Mouse (Mus musculus) kidney, embryonic 15.5 days (tissue): ENCODE measurements at regions not wholly inside any gene's neighbourhood (a gene's known extent, or its start where the extent isn't known, plus 50 kb on each side); places are given as distances from the start of the nearest gene placed in this dataset.
"Not testable (repeated sequence)": the region's sequence is repeated elsewhere in the genome, so short reads cannot be mapped to it uniquely, and the experiment has no call there.

ENCODE experiments used
- ATAC-seq: fragments of 200-750 bp; cut with Nextera tagmentation; replicated peaks from 2 replicates; pipeline ENCODE4 v1.8.0; 2017; ENCODE audit warnings: moderate TSS enrichment; ENCODE audit not compliant: low FRiP score
- H3K27ac ChIP-seq: fragments of 300-500 bp; sonication (generic); 2 replicates; pipeline ENCODE4 v1.5.1; 2015; ENCODE audit warnings: mild to moderate bottlenecking, inconsistent platforms
- H3K27me3 ChIP-seq: fragments of 300-500 bp; sonication (generic); 2 replicates; pipeline ENCODE4 v1.6.1; 2015; ENCODE audit warnings: inconsistent platforms
- H3K36me3 ChIP-seq: fragments of 300-500 bp; sonication (generic); 2 replicates; pipeline ENCODE4 v1.6.1; 2015; ENCODE audit warnings: inconsistent platforms
- H3K4me1 ChIP-seq: fragments of 300-500 bp; sonication (generic); 2 replicates; pipeline ENCODE4 v1.6.1; 2015; ENCODE audit warnings: inconsistent platforms
- H3K4me2 ChIP-seq: fragments of 300-500 bp; sonication (generic); 2 replicates; pipeline ENCODE4 v1.6.1; 2015; ENCODE audit warnings: moderate library complexity, mild to moderate bottlenecking, inconsistent platforms
- H3K4me3 ChIP-seq: fragments of 300-500 bp; sonication (generic); replicated peaks from 2 replicates; pipeline ENCODE4 v1.5.1; 2015; ENCODE audit warnings: mild to moderate bottlenecking, inconsistent platforms
- H3K9ac ChIP-seq: fragments of 300-500 bp; sonication (generic); 2 replicates; pipeline ENCODE4 v1.6.1; 2015; ENCODE audit warnings: mild to moderate bottlenecking, inconsistent platforms
- H3K9me3 ChIP-seq: fragments of 300-500 bp; sonication (generic); replicated peaks from 2 replicates; pipeline ENCODE4 v1.6.1; 2016; ENCODE audit warnings: inconsistent platforms
- WGBS: fragments of 180-500 bp; shearing (Covaris S2); methylation state at CpG from one replicate; pipeline ENCODE4 v1.1.7; 2015; ENCODE audit warnings: mixed read lengths; 5-methylcytosine and 5-hydroxymethylcytosine counted together

- no peaks in the 10 kb centered on the region for H3K4me1 ChIP-seq
- H3K9ac ChIP-seq, result no peak overlapping the region
- no peak overlapping the region for H3K4me3 ChIP-seq
- ATAC-seq, result no peak
- H3K36me3 ChIP-seq, result no peaks in the 10 kb centered on the region
- no peak overlapping the region for H3K4me2 ChIP-seq
- no peaks in the 10 kb centered on the region for H3K27me3 ChIP-seq
- no peak overlapping the region for H3K27ac ChIP-seq
- H3K9me3 ChIP-seq, result no peaks in the 10 kb centered on the region
Observed at GRCm38 (mm10) chr6:13006596-13006995, 63.0 kb upstream of the Tmem106b start.

- Histone ChIP-seq H3K27ac (no peak overlapping the region), H3K9me3 (no peaks in the 10 kb centered on the region), H3K4me2 (no peak overlapping the region), H3K36me3 (no peaks in the 10 kb centered on the region), H3K4me3 (no peak overlapping the region), H3K27me3 (no peaks in the 10 kb centered on the region), H3K4me1 (no peaks in the 10 kb centered on the region), H3K9ac (no peak overlapping the region)
- no peak for ATAC-seq
- WGBS, result 70% methylated on average over 2 of the region's 2 CpGs
Observed at GRCm38 (mm10) chr6:12994701-12995100, 74.9 kb upstream of the Tmem106b start.

- Histone ChIP-seq H3K27me3 (no peaks in the 10 kb centered on the region), H3K9ac (no peak overlapping the region), H3K36me3 (no peaks in the 10 kb centered on the region), H3K9me3 (no peaks in the 10 kb centered on the region), H3K4me2 (no peak overlapping the region), H3K4me1 (no peaks in the 10 kb centered on the region), H3K4me3 (no peak overlapping the region), H3K27ac (no peak overlapping the region)
- ATAC-seq, result no peak
- 85% methylated on average over 2 of the region's 2 CpGs for WGBS
Observed at GRCm38 (mm10) chr6:12993772-12994171, 75.8 kb upstream of the Tmem106b start.

GRCm38 (mm10) chr6:12977184-12977897, 92.2 kb upstream of the Tmem106b start:
- Histone ChIP-seq H3K9me3 (no peaks in the 10 kb centered on the region), H3K4me1 (no peaks in the 10 kb centered on the region), H3K4me2 (no peak overlapping the region), H3K4me3 (no peak overlapping the region), H3K27ac (no peak overlapping the region), H3K27me3 (no peaks in the 10 kb centered on the region), H3K36me3 (no peaks in the 10 kb centered on the region), H3K9ac (no peak overlapping the region)
- 89% methylated on average over 1 of the region's 1 CpGs for WGBS
- no peak for ATAC-seq

GRCm38 (mm10) chr6:12971604-12972003, 98.0 kb upstream of the Tmem106b start:
- Histone ChIP-seq H3K36me3 (no peaks in the 10 kb centered on the region), H3K4me1 (no peaks in the 10 kb centered on the region), H3K4me2 (no peak overlapping the region), H3K27me3 (no peaks in the 10 kb centered on the region), H3K4me3 (no peak overlapping the region), H3K27ac (no peak overlapping the region), H3K9me3 (no peaks in the 10 kb centered on the region), H3K9ac (no peak overlapping the region)
- 60% methylated on average over 1 of the region's 1 CpGs for whole genome bisulfite sequencing
- ATAC-seq, result no peak

- H3K4me1 ChIP-seq, result no peaks in the 10 kb centered on the region
- ATAC-seq, result no peak
- no peak overlapping the region for H3K9ac ChIP-seq
- no peaks in the 10 kb centered on the region for H3K9me3 ChIP-seq
- H3K27me3 ChIP-seq, result no peaks in the 10 kb centered on the region
- H3K4me3 ChIP-seq, result no peak overlapping the region
- H3K4me2 ChIP-seq, result no peak overlapping the region
- WGBS, result 74% methylated on average over 2 of the region's 2 CpGs
- H3K36me3 ChIP-seq, result no peaks in the 10 kb centered on the region
- H3K27ac ChIP-seq, result no peak overlapping the region
Observed at GRCm38 (mm10) chr6:12967291-12967690, 102.3 kb upstream of the Tmem106b start.

GRCm38 (mm10) chr6:12957797-12958196, 111.8 kb upstream of the Tmem106b start:
- no peak overlapping the region for H3K4me3 ChIP-seq
- 72% methylated on average over 6 of the region's 6 CpGs for WGBS
- ATAC-seq, result no peak
- no peaks in the 10 kb centered on the region for H3K27me3 ChIP-seq
- no peak overlapping the region for H3K27ac ChIP-seq
- H3K4me1 ChIP-seq, result no peaks in the 10 kb centered on the region
- H3K4me2 ChIP-seq, result no peak overlapping the region
- no peaks in the 10 kb centered on the region for H3K36me3 ChIP-seq
- no peak overlapping the region for H3K9ac ChIP-seq
- no peaks in the 10 kb centered on the region for H3K9me3 ChIP-seq

- Histone ChIP-seq H3K9ac (no peak overlapping the region), H3K9me3 (no peaks in the 10 kb centered on the region), H3K27ac (no peak overlapping the region), H3K4me2 (no peak overlapping the region), H3K27me3 (no peaks in the 10 kb centered on the region), H3K4me3 (no peak overlapping the region), H3K36me3 (no peaks in the 10 kb centered on the region), H3K4me1 (no peaks in the 10 kb centered on the region)
- ATAC-seq, result no peak
- WGBS, result 78% methylated on average over 3 of the region's 3 CpGs
Observed at GRCm38 (mm10) chr6:12911610-12912009, 157.9 kb upstream of the Tmem106b start.

GRCm38 (mm10) chr6:12892929-12893328, 143.7 kb upstream of the Thsd7a start:
- H3K27me3 ChIP-seq, result no peaks in the 10 kb centered on the region
- H3K4me2 ChIP-seq, result no peak overlapping the region
- H3K36me3 ChIP-seq, result no peaks in the 10 kb centered on the region
- H3K4me3 ChIP-seq, result no peak overlapping the region
- H3K4me1 ChIP-seq, result no peaks in the 10 kb centered on the region
- no peak overlapping the region for H3K9ac ChIP-seq
- WGBS, result 47% methylated on average over 5 of the region's 5 CpGs
- H3K9me3 ChIP-seq, result no peaks in the 10 kb centered on the region
- H3K27ac ChIP-seq, result no peak overlapping the region
- ATAC-seq, result peak; percentile 79

- not testable (repeated sequence) for H3K4me1 ChIP-seq, H3K36me3 ChIP-seq, H3K9me3 ChIP-seq, H3K27me3 ChIP-seq, H3K9ac ChIP-seq, H3K4me3 ChIP-seq, H3K27ac ChIP-seq, H3K4me2 ChIP-seq, ATAC-seq
- 59% methylated on average over 1 of the region's 1 CpGs for WGBS
Observed at GRCm38 (mm10) chr6:12876947-12877346, 127.7 kb upstream of the Thsd7a start.

GRCm38 (mm10) chr6:12876366-12876765, 127.2 kb upstream of the Thsd7a start:
- Histone ChIP-seq H3K4me1 (no peaks in the 10 kb centered on the region), H3K9ac (no peak overlapping the region), H3K36me3 (no peaks in the 10 kb centered on the region), H3K4me2 (no peak overlapping the region), H3K27me3 (no peaks in the 10 kb centered on the region), H3K4me3 (no peak overlapping the region), H3K9me3 (no peaks in the 10 kb centered on the region), H3K27ac (no peak overlapping the region)
- ATAC-seq, result no peak
- 60% methylated on average over 4 of the region's 4 CpGs for WGBS

GRCm38 (mm10) chr6:12868251-12868650, 119.0 kb upstream of the Thsd7a start:
- no peak overlapping the region for H3K27ac ChIP-seq
- no peak overlapping the region for H3K4me3 ChIP-seq
- 78% methylated on average over 4 of the region's 4 CpGs for WGBS
- no peaks in the 10 kb centered on the region for H3K36me3 ChIP-seq
- H3K9me3 ChIP-seq, result no peaks in the 10 kb centered on the region
- no peak overlapping the region for H3K4me2 ChIP-seq
- ATAC-seq, result no peak
- H3K27me3 ChIP-seq, result no peaks in the 10 kb centered on the region
- no peaks in the 10 kb centered on the region for H3K4me1 ChIP-seq
- no peak overlapping the region for H3K9ac ChIP-seq

- no peaks in the 10 kb centered on the region for H3K27me3 ChIP-seq
- no peak overlapping the region for H3K4me2 ChIP-seq
- WGBS, result 88% methylated on average over 1 of the region's 1 CpGs
- no peak overlapping the region for H3K27ac ChIP-seq
- H3K4me3 ChIP-seq, result no peak overlapping the region
- H3K4me1 ChIP-seq, result no peaks in the 10 kb centered on the region
- ATAC-seq, result no peak
- H3K9ac ChIP-seq, result no peak overlapping the region
- H3K9me3 ChIP-seq, result no peaks in the 10 kb centered on the region
- no peaks in the 10 kb centered on the region for H3K36me3 ChIP-seq
Observed at GRCm38 (mm10) chr6:12852041-12852440, 102.8 kb upstream of the Thsd7a start.
